Mouse (Mus musculus): ENCODE measurements around the gene Ccdc12.

GRCm38 (mm10) chr9:110711532-110711931 lies 55.2 kb downstream of the Ccdc12 start:
- TF ChIP-seq CTCF (IDR thresholded peaks at IDR 0.05; ENCODE audit: insufficient read depth, low read length): no peak
- no peak for TF ChIP-seq POLR2A (IDR thresholded peaks at IDR 0.05; ENCODE audit: borderline replicate concordance, extremely low read depth, low read depth, low read length)

Data from lung, adult 2 months (tissue).